In genomic region chr19:46571211-46571877, GRCm38 (mm10) we compare ENCODE assay signal across 7 mouse cellular contexts. TPM values are rescaled to one million over a fixed set of nuclear protein-coding genes. Genes with fewer than 3 reads are reported as not detected.
DNase-seq lines count a peak whose midpoint lies in the region; ATAC-seq and TF ChIP-seq lines count a peak whose summit lies in the region.
"Not testable (repeated sequence)": the region's sequence is repeated elsewhere in the genome, so short reads cannot be mapped to it uniquely, and the experiment has no call there.

No protein-coding gene starts in this region.

- H3ac ChIP-seq in myocyte (ENCODE audit: control insufficient read depth, insufficient read length), result not testable (repeated sequence)

- H3K79me2 ChIP-seq in myocyte (ENCODE audit: control insufficient read depth, insufficient read depth), result not testable (repeated sequence)

- ATAC-seq in forebrain, embryonic 11.5 days (replicated peaks; ENCODE audit: low FRiP score); heart, embryonic 12.5 days (ENCODE audit: insufficient number of reproducible peaks, low FRiP score); hindbrain, embryonic 16.5 days; lung, embryonic 14.5 days (ENCODE audit: insufficient read depth): not testable (repeated sequence)

- H3K27ac ChIP-seq in forebrain, embryonic 11.5 days (ENCODE audit: low read depth, low read length); heart, embryonic 12.5 days (ENCODE audit: poor library complexity, severe bottlenecking); hindbrain, embryonic 16.5 days (ENCODE audit: low read depth, low read length); limb, embryonic 10.5 days; lung, embryonic 14.5 days (ENCODE audit: low read depth): not testable (repeated sequence)

- H3K36me3 ChIP-seq in forebrain, embryonic 11.5 days (ENCODE audit: control insufficient read depth, insufficient read depth, low read length); heart, embryonic 12.5 days; hindbrain, embryonic 16.5 days (ENCODE audit: control insufficient read depth, insufficient read depth, low read length); lung, embryonic 14.5 days (ENCODE audit: insufficient read depth); myocyte (ENCODE audit: control insufficient read depth, insufficient read depth): not testable (repeated sequence)
- peaks cover 11% of the 10 kb centered on the region for H3K36me3 ChIP-seq in limb, embryonic 10.5 days

- TF ChIP-seq POLR2A in brain, embryonic 14.5 days (IDR thresholded peaks at IDR 0.05; ENCODE audit: borderline replicate concordance, extremely low read depth, insufficient read depth, insufficient read length, poor library complexity, severe bottlenecking); myocyte (IDR thresholded peaks at IDR 0.05; ENCODE audit: insufficient read length, low read depth): not testable (repeated sequence)

- H3K9ac ChIP-seq in forebrain, embryonic 11.5 days (ENCODE audit: low read length); heart, embryonic 12.5 days; hindbrain, embryonic 16.5 days (ENCODE audit: low read depth, low read length): not testable (repeated sequence)
- H3K9ac ChIP-seq in lung, embryonic 14.5 days, result peak overlapping the region; percentile 56; the same call in 1 of the 2 replicates

- peak overlapping the region; percentile 74 for H3K4me3 ChIP-seq in forebrain, embryonic 11.5 days (ENCODE audit: low read depth, low read length)
- peak overlapping the region; percentile 87; the same call in 1 of the 2 replicates for H3K4me3 ChIP-seq in heart, embryonic 12.5 days
- peak overlapping the region; percentile 74 for H3K4me3 ChIP-seq in hindbrain, embryonic 16.5 days (ENCODE audit: low read length)
- H3K4me3 ChIP-seq in limb, embryonic 10.5 days, result peak overlapping the region; percentile 82
- H3K4me3 ChIP-seq in lung, embryonic 14.5 days (ENCODE audit: low read depth, low read length), result peak overlapping the region; percentile 61
- H3K4me3 ChIP-seq in myocyte, result peak overlapping the region; percentile 69

- H3K9me3 ChIP-seq in forebrain, embryonic 11.5 days (ENCODE audit: control insufficient read depth, low read length); heart, embryonic 12.5 days (replicated peaks); hindbrain, embryonic 16.5 days (ENCODE audit: control insufficient read depth, low read length); limb, embryonic 10.5 days (replicated peaks); lung, embryonic 14.5 days (ENCODE audit: low read depth, low read length): not testable (repeated sequence)

- not testable (repeated sequence) for TF ChIP-seq CTCF in brain, embryonic 14.5 days (IDR thresholded peaks at IDR 0.05; ENCODE audit: borderline replicate concordance, extremely low read depth, insufficient read depth, insufficient read length); lung, embryonic 14.5 days (IDR thresholded peaks at IDR 0.05; ENCODE audit: low read depth)

- WGBS in forebrain, embryonic 11.5 days, result 82% methylated on average over 3 of the region's 3 CpGs
- 84% methylated on average over 3 of the region's 3 CpGs for WGBS in heart, embryonic 12.5 days
- WGBS in hindbrain, embryonic 16.5 days, result 80% methylated on average over 3 of the region's 3 CpGs
- 89% methylated on average over 3 of the region's 3 CpGs for WGBS in limb, embryonic 10.5 days
- WGBS in lung, embryonic 14.5 days, result 62% methylated on average over 3 of the region's 3 CpGs

- not testable (repeated sequence) for H3K27me3 ChIP-seq in forebrain, embryonic 11.5 days (ENCODE audit: control insufficient read depth, insufficient read depth, low read length); heart, embryonic 12.5 days (replicated peaks); hindbrain, embryonic 16.5 days (replicated peaks; ENCODE audit: control insufficient read depth, insufficient read depth, low read length); limb, embryonic 10.5 days (ENCODE audit: low read depth, poor library complexity, severe bottlenecking); lung, embryonic 14.5 days (ENCODE audit: insufficient read depth, low read length); myocyte (ENCODE audit: control insufficient read depth, insufficient read depth, insufficient read length)

- H3K4me1 ChIP-seq in forebrain, embryonic 11.5 days (replicated peaks; ENCODE audit: control insufficient read depth, insufficient read depth, low read length); hindbrain, embryonic 16.5 days (ENCODE audit: control insufficient read depth, insufficient read depth, low read depth, low read length); lung, embryonic 14.5 days (ENCODE audit: insufficient read depth): not testable (repeated sequence)
- H3K4me1 ChIP-seq in heart, embryonic 12.5 days (replicated peaks), result peaks cover 16% of the 10 kb centered on the region
- peaks cover 36% of the 10 kb centered on the region; the same call in 1 of the 2 replicates for H3K4me1 ChIP-seq in limb, embryonic 10.5 days

- peak; percentile 15 for DNase-seq in brain, embryonic 14.5 days (ENCODE audit: low read depth)
- DNase-seq in forebrain, embryonic 11.5 days (ENCODE audit: low spot score); limb, embryonic 10.5 days (ENCODE audit: low spot score): not testable (repeated sequence)
- DNase-seq in lung, embryonic 14.5 days, result peak; percentile 5

- peak overlapping the region; percentile 83; the same call in 1 of the 2 replicates for H3K4me2 ChIP-seq in forebrain, embryonic 11.5 days (ENCODE audit: low read depth, low read length, severe bottlenecking)
- H3K4me2 ChIP-seq in heart, embryonic 12.5 days, result peak overlapping the region; percentile 96
- peak overlapping the region; percentile 72 for H3K4me2 ChIP-seq in hindbrain, embryonic 16.5 days (ENCODE audit: low read length)
- H3K4me2 ChIP-seq in lung, embryonic 14.5 days, result peak overlapping the region; percentile 69
- peak overlapping the region; percentile 90 for H3K4me2 ChIP-seq in myocyte (ENCODE audit: low read depth)

RNA-seq across cellular contexts. Expression of gene Arl3, which starts 1.7 kb away (rescaled TPM):
- polyA plus RNA-seq in brain, embryonic 14.5 days (2012; rRNA removed), result 169 and 180 TPM in 2 replicates
- polyA plus RNA-seq in forebrain, embryonic 11.5 days (2014; fragmentation: Nextera tagmentation; extraction: Ambion mirVana), result 152 and 154 TPM in 2 replicates
- 88.2 and 94.4 TPM in 2 replicates for polyA plus RNA-seq in heart, embryonic 12.5 days (2016; fragmentation: Nextera tagmentation; extraction: Ambion mirVana)
- polyA plus RNA-seq in hindbrain, embryonic 16.5 days (2015; fragmentation: Nextera tagmentation; extraction: Ambion mirVana), result 211 and 247 TPM in 2 replicates
- 164 and 173 TPM in 2 replicates for polyA plus RNA-seq in limb, embryonic 10.5 days (2016; fragmentation: Nextera tagmentation; extraction: Ambion mirVana)
- polyA plus RNA-seq in lung, embryonic 14.5 days (2014; fragmentation: Nextera tagmentation; extraction: Ambion mirVana), result 78.6 and 85.4 TPM in 2 replicates
- 81.9 TPM for polyA plus RNA-seq in myocyte (2012; fragmentation: generic; extraction: Trizol)

RNA-seq across cellular contexts. Expression of gene Sfxn2, which starts 1.8 kb away (rescaled TPM):
- 11.8 and 12.6 TPM in 2 replicates for polyA plus RNA-seq in brain, embryonic 14.5 days (2012; rRNA removed)
- polyA plus RNA-seq in forebrain, embryonic 11.5 days (2014; fragmentation: Nextera tagmentation; extraction: Ambion mirVana), result 10.9 and 14.6 TPM in 2 replicates
- 8.1 and 8.9 TPM in 2 replicates for polyA plus RNA-seq in heart, embryonic 12.5 days (2016; fragmentation: Nextera tagmentation; extraction: Ambion mirVana)
- 9.9 and 10.5 TPM in 2 replicates for polyA plus RNA-seq in hindbrain, embryonic 16.5 days (2015; fragmentation: Nextera tagmentation; extraction: Ambion mirVana)
- polyA plus RNA-seq in limb, embryonic 10.5 days (2016; fragmentation: Nextera tagmentation; extraction: Ambion mirVana), result 19.0 and 21.7 TPM in 2 replicates
- polyA plus RNA-seq in lung, embryonic 14.5 days (2014; fragmentation: Nextera tagmentation; extraction: Ambion mirVana), result 22.2 and 24.9 TPM in 2 replicates
- polyA plus RNA-seq in myocyte (2012; fragmentation: generic; extraction: Trizol), result 0.62 TPM

RNA-seq across cellular contexts. Expression of gene Wbp1l, which starts 27.5 kb away (rescaled TPM):
- 33.7 and 44.8 TPM in 2 replicates for polyA plus RNA-seq in brain, embryonic 14.5 days (2012; rRNA removed)
- 41.3 and 41.4 TPM in 2 replicates for polyA plus RNA-seq in forebrain, embryonic 11.5 days (2014; fragmentation: Nextera tagmentation; extraction: Ambion mirVana)
- 53.4 and 55.6 TPM in 2 replicates for polyA plus RNA-seq in heart, embryonic 12.5 days (2016; fragmentation: Nextera tagmentation; extraction: Ambion mirVana)
- 32.0 and 40.0 TPM in 2 replicates for polyA plus RNA-seq in hindbrain, embryonic 16.5 days (2015; fragmentation: Nextera tagmentation; extraction: Ambion mirVana)
- polyA plus RNA-seq in limb, embryonic 10.5 days (2016; fragmentation: Nextera tagmentation; extraction: Ambion mirVana), result 49.8 and 52.3 TPM in 2 replicates
- polyA plus RNA-seq in lung, embryonic 14.5 days (2014; fragmentation: Nextera tagmentation; extraction: Ambion mirVana), result 40.8 and 43.1 TPM in 2 replicates
- polyA plus RNA-seq in myocyte (2012; fragmentation: generic; extraction: Trizol), result 39.8 TPM
